Mouse (Mus musculus) mesoderm, embryonic 11.5 days (tissue): ENCODE results near the gene Gm15140.
"Not testable (repeated sequence)": the region's sequence is repeated elsewhere in the genome, so short reads cannot be mapped to it uniquely, and the experiment has no call there.

Experiments used
- DNase-seq: peaks from one replicate; pipeline ENCODE4 v3.0.0-alpha.2; 2012; ENCODE audit warnings: low read depth, low spot score

Gene Gm15140

DNA sequence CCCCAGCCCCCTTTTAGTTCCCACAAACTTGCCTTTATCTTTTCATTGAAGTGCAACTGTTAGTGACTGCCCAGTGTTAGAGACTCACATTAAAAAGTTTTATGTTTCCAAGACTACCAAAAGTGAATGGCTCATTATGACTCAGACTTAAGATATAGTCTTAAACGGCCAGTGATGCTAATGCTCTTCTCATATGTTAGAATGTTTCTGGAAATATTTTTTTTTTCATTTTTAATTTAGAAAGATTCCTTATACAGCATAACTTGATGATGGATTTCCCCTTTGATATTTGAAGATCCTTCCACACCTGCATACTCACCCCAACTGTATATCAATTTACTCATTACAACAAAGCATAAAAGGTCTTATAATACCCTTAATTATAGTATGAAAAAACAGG lies at the start of gene Gm15140:
Gm15140 (minus strand) TSS at position 101 of the 400 bp plus-strand sequence.
- not testable (repeated sequence) for DNase-seq
